Comparison of ENCODE assay signal across 8 mouse cellular contexts in the genomic region with DNA sequence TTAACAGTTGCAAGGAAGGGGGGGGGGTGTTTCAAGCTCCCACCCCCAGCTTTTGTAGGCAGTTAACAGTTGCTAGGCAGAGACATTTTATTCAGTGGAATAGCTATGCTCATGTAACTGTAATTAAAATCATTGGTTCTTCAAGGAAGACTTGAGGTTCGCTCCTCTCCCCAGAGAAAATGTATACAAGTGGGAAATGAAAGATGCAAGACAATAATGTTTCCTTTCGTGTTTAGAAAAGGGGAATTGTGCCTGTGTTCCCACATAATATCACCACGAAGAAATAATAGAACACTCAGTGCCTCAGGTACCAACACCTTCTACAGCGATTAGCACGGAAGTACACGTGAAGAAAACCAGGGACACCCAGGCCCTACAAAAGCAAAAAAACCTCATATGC. TPM values are rescaled to one million over a fixed set of nuclear protein-coding genes. Genes with fewer than 3 reads are reported as not detected.
DNase-seq lines count a peak whose midpoint lies in the region; ATAC-seq and TF ChIP-seq lines count a peak whose summit lies in the region.

A gene (plus strand): TSS at position 301 of the 400 bp plus-strand sequence.

- dilution Hi-C loops in CH12.LX (cut with MboI; ENCODE audit: extremely low pct_ligation_motif_present, extremely low pct_unique_long_range_greater_than_20kb, low sequenced_read_pairs): no loop called here

- intact Hi-C loops in gastrocnemius, postnatal 14 days (cut with DNase I; ENCODE audit: low total_unique reads): loop anchor here (10.0 kb wide), 1 partner anchor 54 kb away; a partner anchor contains a TSS

- TF ChIP-seq POLR2A in CH12.LX (IDR thresholded peaks at IDR 0.05; ENCODE audit: low read depth, low read length): no peak

- H3K27me3 ChIP-seq in erythroblast, embryonic 14.5 days (ENCODE audit: control insufficient read depth): peaks cover 32% of the 10 kb centered on the region
- H3K27me3 ChIP-seq in CH12.LX (replicated peaks): no peaks in the 10 kb centered on the region
- no peaks in the 10 kb centered on the region for H3K27me3 ChIP-seq in intestine, postnatal 0 days (replicated peaks; ENCODE audit: control insufficient read depth, insufficient read depth, low read length)
- no peaks in the 10 kb centered on the region for H3K27me3 ChIP-seq in midbrain, embryonic 15.5 days (replicated peaks)

- H3K4me3 ChIP-seq in erythroblast, embryonic 14.5 days (replicated peaks): peak within 1 kb of the TSS; percentile 72
- H3K4me3 ChIP-seq in CH12.LX (replicated peaks in 1 of 3; ENCODE audit: low read depth in 2 of 3, low read length in 2 of 3, poor library complexity in 1 of 3): peak within 1 kb of the TSS; percentile 72 to 96 (median 80)
- H3K4me3 ChIP-seq in intestine, postnatal 0 days (ENCODE audit: low read depth, low read length): peak within 1 kb of the TSS; percentile 76
- peak within 1 kb of the TSS; percentile 89 for H3K4me3 ChIP-seq in midbrain, embryonic 15.5 days

- H3K36me3 ChIP-seq in erythroblast, embryonic 14.5 days (ENCODE audit: control insufficient read depth): no peaks in the 10 kb centered on the region
- no peaks in the 10 kb centered on the region for H3K36me3 ChIP-seq in CH12.LX (replicated peaks in 1 of 2; ENCODE audit: control insufficient read depth in 1 of 2, insufficient read depth in 1 of 2, low read length in 1 of 2)
- no peaks in the 10 kb centered on the region for H3K36me3 ChIP-seq in intestine, postnatal 0 days (ENCODE audit: control insufficient read depth, insufficient read depth)
- no peaks in the 10 kb centered on the region for H3K36me3 ChIP-seq in midbrain, embryonic 15.5 days (replicated peaks)

- in situ Hi-C loops in CH12.LX (cut with MboI; ENCODE audit: low pct_ligation_motif_present, low pct_unique_long_range_greater_than_20kb, low sequenced_read_pairs): no loop called here

- H3K9ac ChIP-seq in CH12.LX (ENCODE audit: insufficient read depth, low read depth): peak within 1 kb of the TSS; percentile 51
- peak within 1 kb of the TSS; percentile 77 for H3K9ac ChIP-seq in intestine, postnatal 0 days (ENCODE audit: low read depth, low read length)
- H3K9ac ChIP-seq in midbrain, embryonic 15.5 days: peak within 1 kb of the TSS; percentile 83

- DNase-seq in CH12.LX (ENCODE audit: extremely low read depth): no peak
- no peak for DNase-seq in gastrocnemius, postnatal 14 days
- no peak for DNase-seq in right cerebral cortex, postnatal 10 days (ENCODE audit: low spot score in 2 of 2)

- no peaks in the 10 kb centered on the region for H3K79me2 ChIP-seq in CH12.LX (replicated peaks; ENCODE audit: control insufficient read depth, extremely low read depth, insufficient read depth, poor library complexity, severe bottlenecking)

- no peaks in the 10 kb centered on the region for H3K9me3 ChIP-seq in erythroblast, embryonic 14.5 days (ENCODE audit: control insufficient read depth, low read length)
- H3K9me3 ChIP-seq in CH12.LX (replicated peaks; ENCODE audit: low read length): no peaks in the 10 kb centered on the region
- no peaks in the 10 kb centered on the region for H3K9me3 ChIP-seq in intestine, postnatal 0 days (ENCODE audit: control insufficient read depth)
- H3K9me3 ChIP-seq in midbrain, embryonic 15.5 days: no peaks in the 10 kb centered on the region

- TF ChIP-seq CTCF in CH12.LX (conservative IDR thresholded peaks at IDR 0.05 in 1 of 2, IDR thresholded peaks at IDR 0.05 in 1 of 2; ENCODE audit: low read depth in 2 of 2, low read length in 2 of 2): no peak
- TF ChIP-seq CTCF in intestine, postnatal 0 days (IDR thresholded peaks at IDR 0.05; ENCODE audit: low read depth): no peak

- 75% methylated on average over 6 of the region's 6 CpGs for WGBS in intestine, postnatal 0 days
- WGBS in midbrain, embryonic 15.5 days: 66% methylated on average over 6 of the region's 6 CpGs

- no peak for TF ChIP-seq RAD21 in CH12.LX (IDR thresholded peaks at IDR 0.05; ENCODE audit: low read depth, low read length)

- no peak for TF ChIP-seq EP300 in CH12.LX (IDR thresholded peaks at IDR 0.05; ENCODE audit: low read length)

- H3K4me2 ChIP-seq in CH12.LX (ENCODE audit: insufficient read depth, low read depth, poor library complexity, severe bottlenecking): peak within 1 kb of the TSS; percentile 84
- H3K4me2 ChIP-seq in intestine, postnatal 0 days (replicated peaks; ENCODE audit: low read depth): peak within 1 kb of the TSS; percentile 92
- H3K4me2 ChIP-seq in midbrain, embryonic 15.5 days: peak within 1 kb of the TSS; percentile 69

- no peak for ATAC-seq in erythroblast, adult 5-6 weeks (replicated peaks; ENCODE audit: low FRiP score, poor library complexity, severe bottlenecking)
- no peak for ATAC-seq in intestine, postnatal 0 days
- ATAC-seq in midbrain, embryonic 15.5 days (replicated peaks): no peak
- no peak for ATAC-seq in megakaryocyte progenitor cell, adult 5-6 weeks (replicated peaks; ENCODE audit: poor library complexity)

- peak within 1 kb of the TSS; percentile 35 for H3K27ac ChIP-seq in CH12.LX (ENCODE audit: insufficient read depth, low read depth)
- H3K27ac ChIP-seq in intestine, postnatal 0 days (ENCODE audit: low read depth, low read length): peak within 1 kb of the TSS; percentile 37
- peak within 1 kb of the TSS; percentile 88 for H3K27ac ChIP-seq in midbrain, embryonic 15.5 days

- peaks cover 16% of the 10 kb centered on the region for H3K4me1 ChIP-seq in erythroblast, embryonic 14.5 days (ENCODE audit: control insufficient read depth)
- H3K4me1 ChIP-seq in CH12.LX (ENCODE audit: control insufficient read depth in 1 of 2, insufficient read depth in 2 of 2): peaks cover 0 to 13% of the 10 kb centered on the region in 2 experiments; a peak in 2 of 4 replicates
- no peaks in the 10 kb centered on the region for H3K4me1 ChIP-seq in intestine, postnatal 0 days (replicated peaks; ENCODE audit: control insufficient read depth, insufficient read depth, low read length)
- H3K4me1 ChIP-seq in midbrain, embryonic 15.5 days: peaks cover 7% of the 10 kb centered on the region

TF ChIP-seq in CH12.LX, 34 proteins besides CTCF, POLR2A, EP300 and RAD21:
- TF ChIP-seq ETS1 (conservative IDR thresholded peaks at IDR 0.05; ENCODE audit: low read depth, low read length) (no peak), ZMIZ1 (IDR thresholded peaks at IDR 0.05; ENCODE audit: low read depth, low read length) (0 out of 2 replicates have a peak, but pooled peaks have one; percentile 30), CHD1 (IDR thresholded peaks at IDR 0.05; ENCODE audit: low read depth, low read length) (0 out of 2 replicates have a peak, but pooled peaks have one; percentile 36)

RNA-seq across cellular contexts. Expression of the gene that starts here (rescaled TPM):
- not detected in 2 replicates for polyA plus RNA-seq in erythroblast, embryonic 14.5 days (2012)
- total RNA-seq in erythroblast, adult 5-6 weeks (2015; ENCODE audit: low replicate concordance): 0.84 TPM in 1 of 2 replicates, not detected in the other
- 0.60 and 1.3 TPM in 2 replicates for total RNA-seq in erythroblast, adult 5-6 weeks (2017; ENCODE audit: low replicate concordance)
- total RNA-seq in CH12.LX (2012; rRNA removed) (4.2 and 6.4 TPM in 2 replicates), CH12.LX (2014; rRNA removed) (8.2 TPM in 2 replicates)
- polyA plus RNA-seq in CH12.LX (2012; ENCODE audit: insufficient read length, low read depth): 5.9 and 7.2 TPM in 2 replicates
- 10 to 100 TPM; 15.7 to 17.4 TPM for total RNA-seq in gastrocnemius, postnatal 14 days (2021)
- 8.1 and 8.3 TPM in 2 replicates for polyA plus RNA-seq in intestine, postnatal 0 days (2015; fragmentation: Nextera tagmentation; extraction: Ambion mirVana)
- 14.6 and 16.0 TPM in 2 replicates for polyA plus RNA-seq in midbrain, embryonic 15.5 days (2015; fragmentation: Nextera tagmentation; extraction: Ambion mirVana)
- 3.6 and 4.0 TPM in 2 replicates for total RNA-seq in megakaryocyte progenitor cell, adult 5-6 weeks (2015)
- total RNA-seq in megakaryocyte progenitor cell, adult 5-6 weeks (2017): 4.4 and 10.1 TPM in 2 replicates

Comparison
In these comparisons a context has a peak if more than half of its experiments do, and no peak if none do; other contexts are left out.
1. H3K27ac ChIP-seq: peak in every context shown above with its lines; median percentile 88 in midbrain, embryonic 15.5 days; 37 in intestine, postnatal 0 days; 35 in CH12.LX.